Mouse (Mus musculus) ES-Bruce4 (cell line): ENCODE results near the gene Higd2a. TPM values are rescaled to one million over a fixed set of nuclear protein-coding genes. Genes with fewer than 3 reads are reported as not detected.

ENCODE experiments used
- H3K27ac ChIP-seq: 2 replicates; pipeline ENCODE4 v1.5.1; 2012; ENCODE audit warnings: low read length, inconsistent platforms; ENCODE audit not compliant: insufficient read depth
- H3K27me3 ChIP-seq: 2 replicates; pipeline ENCODE4 v1.6.1; 2012; ENCODE audit warnings: mild to moderate bottlenecking, low read length, inconsistent platforms; ENCODE audit not compliant: control insufficient read depth, poor library complexity, insufficient read depth, severe bottlenecking
- H3K36me3 ChIP-seq: 2 replicates; pipeline ENCODE4 v1.6.1; 2012; ENCODE audit warnings: inconsistent platforms, mild to moderate bottlenecking, low read length, moderate library complexity; ENCODE audit not compliant: control insufficient read depth, poor library complexity, insufficient read depth, severe bottlenecking
- H3K4me1 ChIP-seq: one replicate; pipeline ENCODE4 v1.8.1; 2011; ENCODE audit warnings: low read length; ENCODE audit not compliant: control insufficient read depth, insufficient read depth
- H3K4me3 ChIP-seq: 2 replicates; pipeline ENCODE4 v1.5.1; 2011; ENCODE audit warnings: low read depth, mild to moderate bottlenecking, low read length
- H3K9ac ChIP-seq: 2 replicates; pipeline ENCODE4 v1.6.1; 2012; ENCODE audit warnings: low read depth, mild to moderate bottlenecking, inconsistent platforms; ENCODE audit not compliant: poor library complexity, severe bottlenecking
- H3K9me3 ChIP-seq: replicated peaks from 2 replicates; pipeline ENCODE4 v1.6.1; 2012; ENCODE audit warnings: mild to moderate bottlenecking, low read length, inconsistent platforms; ENCODE audit not compliant: control insufficient read depth, poor library complexity, insufficient read depth, severe bottlenecking
- CTCF ChIP-seq: IDR thresholded peaks from one replicate; pipeline ENCODE4 v1.8.1; 2011; ENCODE audit warnings: low read depth, low read length
- EP300 ChIP-seq: IDR thresholded peaks from 2 replicates; pipeline ENCODE4 v1.6.1; 2011; ENCODE audit warnings: low read depth, low read length; ENCODE audit not compliant: insufficient read depth
- POLR2A ChIP-seq: IDR thresholded peaks from one replicate; pipeline ENCODE4 v1.8.1; 2011; ENCODE audit warnings: low read length; ENCODE audit not compliant: insufficient read depth
- polyA plus RNA-seq: library from polyadenylated mRNA; stranded (reverse); fragments of >200 nt; gene quantifications from 2 replicates; pipeline ENCODE4 v1.2.4, GENCODE M21; 2011; ENCODE audit warnings: low read depth; ENCODE audit not compliant: missing spikeins, insufficient read depth, insufficient read length

Gene Higd2a
- polyA plus RNA-seq, 1 experiment: 104 TPM

DNA sequence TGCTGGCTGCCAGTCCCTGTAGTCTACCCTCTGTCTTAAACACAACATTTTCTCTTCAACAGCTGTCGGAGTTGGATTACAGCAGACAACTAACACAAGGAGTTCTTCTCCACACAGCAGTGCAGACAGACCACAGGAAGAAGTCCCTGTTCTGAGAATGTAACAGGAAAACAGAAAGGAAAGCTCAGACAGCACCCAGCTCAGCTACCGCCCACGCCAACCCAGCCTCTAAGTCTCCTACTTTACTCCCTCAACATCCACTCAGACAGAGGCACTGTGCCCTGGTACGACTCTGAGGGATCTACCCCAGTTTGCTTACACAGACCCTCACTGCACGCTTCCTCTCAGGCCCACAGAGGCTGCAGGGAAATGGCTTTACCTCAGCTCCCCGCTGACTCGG is 29.4 kb upstream of the Higd2a start:
- no peak overlapping the region for H3K9ac ChIP-seq
- no peaks in the 10 kb centered on the region for H3K27me3 ChIP-seq
- no peak overlapping the region for H3K4me3 ChIP-seq
- no peaks in the 10 kb centered on the region for H3K9me3 ChIP-seq
- TF ChIP-seq EP300 (no peak), CTCF (no peak), POLR2A (no peak)
- peaks cover 34% of the 10 kb centered on the region for H3K36me3 ChIP-seq
- no peaks in the 10 kb centered on the region for H3K4me1 ChIP-seq
- H3K27ac ChIP-seq: no peak overlapping the region

DNA sequence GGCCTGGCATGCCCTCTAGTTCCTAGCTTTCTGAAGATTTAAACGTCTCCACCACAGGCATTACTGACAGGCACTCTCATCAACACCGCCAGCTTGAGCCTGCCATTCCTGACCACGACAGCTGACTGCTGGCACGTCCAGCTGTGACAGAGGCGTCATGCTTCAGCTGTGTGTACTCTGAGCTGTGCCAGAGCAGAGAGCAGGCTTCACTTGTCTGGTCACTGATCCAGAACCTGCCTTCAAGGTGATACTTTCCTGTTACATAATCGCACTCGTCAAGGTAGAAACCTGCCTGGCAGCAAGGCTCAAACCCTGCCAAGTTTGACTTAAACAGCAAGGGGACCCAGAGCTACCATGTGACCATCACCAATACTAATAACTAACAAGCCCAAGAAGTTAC is 27.4 kb upstream of the Higd2a start:
- H3K27me3 ChIP-seq: no peaks in the 10 kb centered on the region
- no peak overlapping the region for H3K9ac ChIP-seq
- H3K9me3 ChIP-seq: no peaks in the 10 kb centered on the region
- no peak for TF ChIP-seq POLR2A
- no peak for TF ChIP-seq CTCF
- no peak for TF ChIP-seq EP300
- no peak overlapping the region for H3K27ac ChIP-seq
- H3K4me3 ChIP-seq: no peak overlapping the region
- H3K4me1 ChIP-seq: no peaks in the 10 kb centered on the region
- H3K36me3 ChIP-seq: peaks cover 25% of the 10 kb centered on the region

DNA sequence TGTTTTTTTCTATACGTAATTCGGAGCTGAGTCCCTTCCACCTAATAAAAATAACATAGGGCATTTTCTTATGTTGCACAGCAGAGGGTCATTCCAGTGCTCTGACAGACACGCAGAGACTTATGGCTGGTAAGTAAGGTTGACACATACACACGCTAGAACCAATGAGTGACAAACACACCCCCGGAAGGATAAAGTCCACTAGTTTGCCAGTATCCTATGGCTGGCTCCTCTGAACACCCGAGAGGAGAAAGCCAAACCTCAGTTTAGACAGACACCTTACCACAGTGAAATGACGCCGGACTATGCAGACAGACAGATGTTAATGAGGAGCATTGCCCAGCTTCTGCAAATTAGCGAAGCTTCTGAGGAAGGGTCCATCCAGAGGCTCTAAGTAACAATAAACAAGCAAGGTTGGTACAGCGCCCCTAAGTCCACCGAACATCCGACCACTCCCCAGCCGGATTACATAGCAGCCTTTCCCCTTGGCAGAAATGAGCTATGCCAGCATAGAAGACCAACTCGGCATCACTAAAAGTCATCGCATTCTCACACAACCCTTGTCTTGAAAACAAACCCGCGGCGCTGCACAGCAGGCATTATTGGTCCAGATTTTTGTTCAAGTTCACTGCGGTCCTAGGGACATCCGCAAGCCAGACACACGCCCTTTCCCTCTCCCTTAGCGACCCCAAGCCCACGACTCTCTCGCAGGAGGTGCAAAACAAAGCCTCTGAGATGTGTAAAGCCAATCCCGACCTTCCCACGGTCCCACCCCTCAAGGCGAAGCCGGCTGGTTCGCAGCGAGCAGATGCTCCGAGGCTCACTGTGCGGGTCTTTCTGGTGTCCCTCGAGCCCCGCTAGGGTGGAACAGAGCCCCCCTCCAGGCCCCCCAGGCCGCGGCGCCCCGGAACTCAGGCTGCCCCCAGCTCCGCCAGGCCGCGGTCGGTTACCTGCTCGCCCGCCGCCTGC is 25.5 kb upstream of the Higd2a start:
- H3K4me1 ChIP-seq: peaks cover 2% of the 10 kb centered on the region
- no peaks in the 10 kb centered on the region for H3K27me3 ChIP-seq

GRCm38 (mm10) chr13:54565201-54565581 is 24.8 kb upstream of the Higd2a start, which contains the start of gene 4833439L19Rik:
Gene 4833439L19Rik (minus strand): TSS chr13:54565435.
- peaks cover 7% of the 10 kb centered on the region for H3K36me3 ChIP-seq
- H3K9me3 ChIP-seq: no peaks in the 10 kb centered on the region
- peak within 1 kb of the TSS; percentile 88 for H3K27ac ChIP-seq
- TF ChIP-seq POLR2A: peak; percentile 81
- no peak for TF ChIP-seq EP300
- peak within 1 kb of the TSS; percentile 82 for H3K9ac ChIP-seq
- peaks cover 2% of the 10 kb centered on the region for H3K4me1 ChIP-seq
- H3K27me3 ChIP-seq: no peaks in the 10 kb centered on the region
- H3K4me3 ChIP-seq: peak within 1 kb of the TSS; percentile 88

More for the DNA sequence above, 25.5 kb upstream of the Higd2a start:
- H3K9ac ChIP-seq: peak overlapping the region; percentile 82
- no peaks in the 10 kb centered on the region for H3K9me3 ChIP-seq
- H3K36me3 ChIP-seq: peaks cover 11% of the 10 kb centered on the region
- TF ChIP-seq CTCF (no peak), POLR2A (no peak), EP300 (no peak)
- H3K27ac ChIP-seq: no peak overlapping the region
- H3K4me3 ChIP-seq: peak overlapping the region; percentile 88

- H3K9ac ChIP-seq: peak overlapping the region; percentile 40; the same call in 1 of the 2 replicates
- no peaks in the 10 kb centered on the region for H3K9me3 ChIP-seq
- H3K4me3 ChIP-seq: peak overlapping the region; percentile 88
- peaks cover 2% of the 10 kb centered on the region for H3K4me1 ChIP-seq
- H3K27ac ChIP-seq: peak overlapping the region; percentile 88
- H3K27me3 ChIP-seq: no peaks in the 10 kb centered on the region
- TF ChIP-seq CTCF: peak; percentile 72
- peak; percentile 62 for TF ChIP-seq EP300
- no peak for TF ChIP-seq POLR2A
- H3K36me3 ChIP-seq: peaks cover 2% of the 10 kb centered on the region; the same call in 1 of the 2 replicates
Measured at GRCm38 (mm10) chr13:54565594-54566345, 24.2 kb upstream of the Higd2a start.

DNA sequence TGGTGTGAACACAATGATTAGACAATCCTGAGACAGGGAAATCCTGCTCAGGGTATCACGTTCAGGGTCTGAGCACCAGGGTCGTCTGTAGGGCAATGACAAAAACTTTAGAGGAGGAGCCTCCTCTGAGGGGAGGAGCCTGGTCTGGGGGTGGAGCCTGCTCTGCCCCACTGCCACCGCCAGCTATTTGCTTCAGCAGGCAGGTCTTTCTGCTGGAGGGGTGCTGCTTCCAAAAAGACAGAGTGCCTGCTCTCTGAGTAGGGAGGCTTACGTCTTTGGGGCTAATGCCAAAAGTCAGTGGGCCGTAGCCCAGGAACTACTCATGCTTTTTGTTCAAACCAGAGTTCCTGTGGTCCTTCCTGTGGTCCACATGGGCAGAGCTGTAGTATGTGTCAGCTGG is 21.6 kb upstream of the Higd2a start:
- no peak overlapping the region for H3K27ac ChIP-seq
- no peak overlapping the region for H3K9ac ChIP-seq
- no peaks in the 10 kb centered on the region for H3K36me3 ChIP-seq
- H3K4me3 ChIP-seq: no peak overlapping the region
- no peaks in the 10 kb centered on the region for H3K9me3 ChIP-seq
- peaks cover 2% of the 10 kb centered on the region for H3K4me1 ChIP-seq
- no peaks in the 10 kb centered on the region for H3K27me3 ChIP-seq
- no peak for TF ChIP-seq CTCF
- TF ChIP-seq POLR2A: no peak
- no peak for TF ChIP-seq EP300
